Mouse (Mus musculus) hindbrain, embryonic 10.5 days (tissue): ENCODE measurements around the gene Eea1. TPM values are rescaled to one million over a fixed set of nuclear protein-coding genes. Genes with fewer than 3 reads are reported as not detected.
"Not testable (repeated sequence)": the region's sequence is repeated elsewhere in the genome, so short reads cannot be mapped to it uniquely, and the experiment has no call there.

Experiments
- DNase-seq: peaks from one replicate; pipeline ENCODE4 v3.0.0-alpha.2; 2017; ENCODE audit warnings: low spot score
- H3K27ac ChIP-seq: fragments of 300-500 bp; sonication (generic); 2 replicates; pipeline ENCODE4 v1.5.1; 2016; ENCODE audit warnings: mild to moderate bottlenecking, moderate library complexity
- H3K27me3 ChIP-seq: fragments of 300-500 bp; sonication (generic); 2 replicates; pipeline ENCODE4 v1.6.1; 2016; ENCODE audit warnings: mild to moderate bottlenecking; ENCODE audit not compliant: poor library complexity, insufficient read depth, severe bottlenecking
- H3K36me3 ChIP-seq: fragments of 300-500 bp; sonication (generic); 2 replicates; pipeline ENCODE4 v1.6.1; 2016; ENCODE audit warnings: mild to moderate bottlenecking, moderate library complexity
- H3K4me1 ChIP-seq: fragments of 300-500 bp; sonication (generic); replicated peaks from 2 replicates; pipeline ENCODE4 v1.6.1; 2016; ENCODE audit warnings: mild to moderate bottlenecking
- H3K4me3 ChIP-seq: fragments of 300-500 bp; sonication (generic); 2 replicates; pipeline ENCODE4 v1.5.1; 2016; ENCODE audit warnings: mild to moderate bottlenecking, moderate library complexity
- H3K9me3 ChIP-seq: fragments of 300-500 bp; sonication (generic); 2 replicates; pipeline ENCODE4 v1.6.1; 2016; ENCODE audit warnings: mild to moderate bottlenecking, moderate library complexity
- WGBS: fragments of 180-500 bp; shearing (Covaris S2); methylation state at CpG from one replicate; pipeline ENCODE4 v1.1.7; 2016; 5-methylcytosine and 5-hydroxymethylcytosine counted together
- polyA plus RNA-seq: library from polyadenylated mRNA; unstranded; fragments of >200 nt; fragmentation: Nextera tagmentation; extraction: Ambion mirVana; gene quantifications from 2 replicates; pipeline ENCODE4 v1.2.1, GENCODE M21; 2016

Gene Eea1
- polyA plus RNA-seq, 1 experiment from 2014 or later = 9.2 TPM

DNA sequence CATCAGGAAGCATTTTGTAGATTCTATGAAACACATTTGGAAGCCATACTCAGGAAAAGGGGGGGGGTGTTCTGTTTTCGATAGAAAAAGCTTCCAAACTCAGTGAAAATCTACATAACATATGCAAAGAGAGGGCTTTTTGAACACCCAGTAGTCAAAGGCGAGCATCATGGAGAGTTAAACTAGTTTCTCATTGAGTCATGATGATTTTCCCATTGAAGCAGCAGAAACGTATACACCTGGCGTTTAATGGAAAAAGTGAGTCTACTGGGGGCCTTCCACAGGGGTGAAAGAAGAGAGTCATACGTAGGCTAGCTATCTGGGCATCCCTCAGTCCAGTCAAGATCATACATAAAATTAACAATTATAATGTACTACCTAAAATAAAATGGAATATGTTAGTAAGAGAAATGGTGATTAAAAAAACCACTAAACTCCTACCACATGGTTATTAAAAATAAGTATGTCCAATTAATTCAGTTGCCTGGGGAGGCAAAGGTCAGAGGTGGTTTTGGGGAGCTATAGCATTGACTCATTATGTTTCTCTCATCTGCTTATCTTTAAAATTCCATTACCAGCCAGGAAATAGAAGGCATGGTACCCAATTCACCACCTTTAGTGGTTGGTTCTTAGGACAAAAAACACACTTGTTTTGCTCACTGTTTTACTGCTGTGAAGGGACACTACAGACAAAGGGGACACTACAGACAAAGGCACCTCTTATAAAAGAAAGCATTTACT lies 25.8 kb upstream of the Eea1 start:
- Histone ChIP-seq H3K4me3 (no peak overlapping the region), H3K9me3 (no peaks in the 10 kb centered on the region), H3K4me1 (no peaks in the 10 kb centered on the region), H3K36me3 (no peaks in the 10 kb centered on the region), H3K27me3 (no peaks in the 10 kb centered on the region), H3K27ac (no peak overlapping the region)
- no peak for DNase-seq
- WGBS = 90% methylated on average over 5 of the region's 5 CpGs

DNA sequence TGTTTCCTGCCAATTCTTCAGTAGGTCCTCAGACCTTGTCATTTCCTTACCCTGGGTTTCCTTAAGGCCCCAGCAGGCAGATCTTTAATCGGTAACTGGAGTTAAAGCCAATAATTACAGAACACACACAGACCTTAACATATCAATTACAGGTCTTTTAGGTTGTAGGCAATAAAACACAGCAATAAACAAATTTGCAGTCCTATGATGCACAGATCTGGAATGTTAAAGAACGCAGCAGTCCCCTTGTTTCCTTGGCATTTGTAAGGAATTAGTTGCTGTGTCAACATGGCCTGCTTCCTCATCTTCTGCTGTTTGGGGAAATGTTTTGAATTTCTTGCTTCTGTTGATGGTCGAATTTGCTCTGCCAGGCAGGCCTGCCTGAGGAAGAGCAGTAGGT lies 21.7 kb upstream of the Eea1 start:
- no peaks in the 10 kb centered on the region for H3K9me3 ChIP-seq
- no peak for DNase-seq
- no peak overlapping the region for H3K4me3 ChIP-seq
- H3K4me1 ChIP-seq = no peaks in the 10 kb centered on the region
- no peaks in the 10 kb centered on the region for H3K36me3 ChIP-seq
- no peaks in the 10 kb centered on the region for H3K27me3 ChIP-seq
- WGBS = 62% methylated on average over 3 of the region's 3 CpGs
- no peak overlapping the region for H3K27ac ChIP-seq

DNA sequence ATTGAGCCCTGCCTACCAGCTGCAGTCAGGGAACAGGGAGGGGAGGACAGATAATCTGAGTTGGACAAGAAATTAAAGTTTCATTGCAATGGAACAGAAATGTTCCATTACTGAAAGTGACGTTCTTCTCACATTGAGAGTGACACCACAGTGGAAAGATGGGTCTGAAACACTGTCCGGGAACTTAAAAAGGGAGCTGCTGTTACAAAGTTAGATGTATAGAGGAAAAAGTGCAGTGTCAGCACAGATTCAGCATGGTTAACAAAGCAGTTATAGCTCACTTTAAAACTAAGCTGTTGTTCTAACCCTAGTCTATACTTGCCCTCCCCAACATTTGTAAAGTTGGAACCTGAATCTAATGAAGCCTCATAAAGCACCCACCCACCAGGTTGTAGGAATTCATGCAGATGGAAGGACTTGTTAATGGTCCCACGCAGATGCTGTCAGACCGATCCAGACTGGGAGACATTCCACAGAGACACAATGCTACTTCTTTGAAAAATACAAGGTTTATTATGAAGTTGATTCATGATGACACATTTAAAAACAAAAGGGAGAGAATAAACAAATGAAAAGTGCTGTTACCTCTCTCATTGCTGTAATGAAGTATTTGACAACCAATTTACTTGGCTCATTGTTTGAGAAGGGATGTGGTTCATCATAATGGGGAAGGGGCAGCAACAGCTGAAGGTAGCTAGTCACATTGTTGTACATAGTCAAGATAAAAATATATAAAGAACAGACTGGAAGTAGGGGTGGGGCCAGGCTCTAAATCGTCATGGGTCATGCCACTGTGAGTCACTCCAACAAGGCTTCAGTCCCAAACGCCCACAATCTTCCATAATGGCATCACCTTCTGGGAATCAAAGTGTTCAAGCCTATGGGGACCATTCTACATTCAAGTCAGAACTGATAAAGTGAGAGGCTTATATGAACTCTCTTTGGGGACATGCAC lies 16.9 kb upstream of the Eea1 start:
- H3K4me3 ChIP-seq = no peak overlapping the region
- H3K4me1 ChIP-seq = no peaks in the 10 kb centered on the region
- 85% methylated on average over 6 of the region's 6 CpGs for WGBS
- H3K27me3 ChIP-seq = no peaks in the 10 kb centered on the region
- no peak for DNase-seq
- H3K27ac ChIP-seq = no peak overlapping the region
- H3K9me3 ChIP-seq = no peaks in the 10 kb centered on the region
- no peaks in the 10 kb centered on the region for H3K36me3 ChIP-seq

DNA sequence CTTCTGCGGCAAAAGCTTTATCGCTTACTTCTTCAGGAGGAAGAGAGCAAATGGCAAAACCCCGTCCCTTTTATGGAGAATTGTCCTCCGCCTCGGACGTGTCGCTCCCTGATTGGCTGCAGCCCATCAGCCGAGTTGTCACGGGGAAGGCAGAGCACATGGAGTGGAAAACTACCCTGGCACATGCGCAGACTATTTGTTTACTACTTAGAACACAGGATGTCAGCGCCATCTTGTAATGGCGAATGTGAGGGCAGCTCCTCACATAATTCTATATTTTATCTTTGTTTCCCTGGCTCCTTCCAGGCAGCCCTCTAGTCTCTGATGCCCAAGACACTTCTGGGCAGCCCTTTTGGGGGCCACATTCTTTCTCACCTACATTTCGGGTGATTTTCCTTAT lies 6.8 kb upstream of the Eea1 start:
- not testable (repeated sequence) for H3K4me1 ChIP-seq, DNase-seq, H3K27me3 ChIP-seq, H3K27ac ChIP-seq, H3K36me3 ChIP-seq, H3K4me3 ChIP-seq, H3K9me3 ChIP-seq
- WGBS = 94% methylated on average over 13 of the region's 13 CpGs

DNA sequence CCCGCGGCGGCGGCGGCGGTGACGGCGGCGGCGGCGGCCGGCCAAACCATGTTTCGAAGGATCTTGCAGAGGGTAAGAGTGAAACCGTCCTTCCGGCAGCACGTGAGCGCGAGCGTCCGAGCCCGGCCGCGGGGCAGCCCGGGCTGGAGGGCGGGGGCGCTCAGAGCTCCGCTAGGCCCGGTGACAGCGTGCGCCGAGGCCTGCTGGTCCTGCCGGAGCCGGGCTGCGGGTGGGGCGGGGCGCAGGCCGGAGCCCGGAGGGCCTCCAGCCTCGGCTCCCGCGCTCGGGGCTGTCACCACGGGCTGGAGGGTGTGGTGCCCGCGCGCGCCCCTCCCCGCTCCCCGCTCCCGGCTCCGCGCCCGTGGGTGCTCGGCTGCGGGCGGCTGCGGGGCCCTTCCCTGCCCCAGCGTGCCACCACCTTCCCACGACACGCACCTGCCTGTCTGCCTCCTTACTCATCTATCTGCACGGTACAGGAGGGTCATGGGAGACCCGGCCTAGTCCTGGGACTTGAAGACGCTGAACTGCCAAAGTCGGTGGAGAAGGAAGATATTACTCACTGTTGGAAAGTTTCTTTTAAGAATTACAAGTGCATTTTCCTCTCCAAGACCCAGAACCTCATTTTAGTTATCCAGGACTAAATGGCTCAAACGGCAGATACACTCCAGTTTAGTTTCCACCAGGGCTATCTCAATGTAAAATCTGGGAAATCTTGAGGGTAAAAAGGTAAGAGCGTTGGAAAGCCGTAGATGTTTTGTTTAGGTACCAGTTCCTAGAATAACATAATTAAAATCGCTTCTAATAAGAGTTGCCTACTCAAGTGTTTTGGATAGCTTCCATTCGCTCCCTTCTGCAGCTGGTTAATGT lies 684 bp downstream of the Eea1 start:
- peak overlapping the region; percentile 83 for H3K4me3 ChIP-seq
- no peaks in the 10 kb centered on the region for H3K36me3 ChIP-seq
- 5% methylated on average over 69 of the region's 69 CpGs for WGBS
- H3K9me3 ChIP-seq = no peaks in the 10 kb centered on the region
- no peak for DNase-seq
- peaks cover 20% of the 10 kb centered on the region for H3K4me1 ChIP-seq
- H3K27me3 ChIP-seq = no peaks in the 10 kb centered on the region
- H3K27ac ChIP-seq = peak overlapping the region; percentile 93

DNA sequence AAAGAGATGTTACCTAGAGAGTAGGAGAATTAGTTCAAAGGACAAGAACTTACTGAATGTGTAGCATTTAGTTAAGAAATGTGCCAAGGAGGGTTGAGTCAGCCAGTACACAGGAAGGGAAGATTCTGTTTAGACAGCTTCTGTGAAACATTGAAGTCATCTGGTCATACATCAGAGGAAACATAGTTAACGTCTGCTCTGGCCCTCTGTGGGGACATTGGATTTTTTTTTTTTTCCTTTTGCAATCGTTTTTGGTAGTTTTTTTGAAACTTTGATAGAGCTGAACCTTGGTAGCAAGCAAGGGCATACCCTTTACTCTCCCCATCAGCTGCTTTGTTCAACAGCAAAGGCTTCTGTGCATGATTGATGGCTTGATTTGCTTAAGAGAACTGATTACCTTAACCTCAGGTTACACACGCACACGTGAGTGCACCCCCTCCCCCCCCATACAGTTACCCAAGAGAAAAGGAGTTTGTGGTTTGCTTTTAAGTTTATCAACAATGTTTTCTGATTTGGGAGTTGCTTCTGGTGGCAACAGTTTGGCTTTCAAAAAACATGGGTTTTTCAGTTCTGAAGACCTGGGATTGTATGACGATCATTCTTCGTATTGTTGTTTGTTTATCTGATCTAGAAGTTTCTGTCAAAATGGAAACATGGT lies 1.4 kb downstream of the Eea1 start:
- peak overlapping the region; percentile 83 for H3K4me3 ChIP-seq
- H3K27me3 ChIP-seq = no peaks in the 10 kb centered on the region
- H3K36me3 ChIP-seq = no peaks in the 10 kb centered on the region
- DNase-seq = no peak
- H3K9me3 ChIP-seq = no peaks in the 10 kb centered on the region
- WGBS = 60% methylated on average over 6 of the region's 6 CpGs
- H3K27ac ChIP-seq = no peak overlapping the region
- H3K4me1 ChIP-seq = peaks cover 20% of the 10 kb centered on the region

DNA sequence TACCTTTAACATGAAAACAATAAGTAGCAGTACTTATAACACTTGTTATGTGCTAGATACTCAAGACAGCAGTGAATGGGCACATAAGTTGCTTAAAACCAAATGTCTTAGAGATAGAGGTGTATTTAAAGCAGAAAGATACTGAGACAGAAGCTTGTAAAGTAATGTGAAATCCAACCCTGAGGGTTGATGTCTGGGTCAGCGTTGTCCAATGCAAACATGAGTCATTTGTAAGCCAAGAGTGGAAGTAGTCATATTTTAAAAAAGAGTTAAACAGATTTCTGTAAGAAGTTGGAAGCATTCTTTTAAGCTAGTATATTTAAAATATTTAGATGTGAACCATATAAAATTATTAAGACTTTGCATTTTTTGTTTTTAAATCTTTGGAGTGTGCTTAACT lies 4.6 kb downstream of the Eea1 start:
- H3K4me3 ChIP-seq = no peak overlapping the region
- peaks cover 11% of the 10 kb centered on the region for H3K4me1 ChIP-seq
- DNase-seq = no peak
- H3K27ac ChIP-seq = no peak overlapping the region
- 94% methylated on average over 1 of the region's 1 CpGs for WGBS
- H3K27me3 ChIP-seq = no peaks in the 10 kb centered on the region
- H3K36me3 ChIP-seq = no peaks in the 10 kb centered on the region
- H3K9me3 ChIP-seq = no peaks in the 10 kb centered on the region

DNA sequence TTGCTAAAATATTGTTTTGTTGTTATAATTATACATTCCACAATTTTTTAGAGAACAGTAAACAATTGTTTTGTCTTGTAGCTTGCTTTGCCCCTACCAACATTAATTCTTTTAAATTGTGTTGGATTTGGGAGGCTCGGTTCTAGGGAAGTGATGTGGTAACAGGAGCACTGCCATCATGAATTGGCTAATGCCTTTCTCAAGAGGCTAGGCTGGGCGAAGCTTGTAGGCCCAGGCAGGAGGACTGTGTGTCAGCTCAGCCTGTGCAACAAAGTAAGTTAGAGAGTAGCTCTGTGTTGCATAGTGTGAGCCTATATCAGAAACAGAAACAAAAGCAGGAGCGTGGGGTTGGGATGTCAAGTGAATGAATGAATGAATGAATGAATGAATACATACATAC lies 9.0 kb downstream of the Eea1 start:
- no peaks in the 10 kb centered on the region for H3K27me3 ChIP-seq
- no peaks in the 10 kb centered on the region for H3K4me1 ChIP-seq
- no peak for DNase-seq
- no peaks in the 10 kb centered on the region for H3K9me3 ChIP-seq
- 92% methylated on average over 3 of the region's 3 CpGs for WGBS
- no peaks in the 10 kb centered on the region for H3K36me3 ChIP-seq
- H3K4me3 ChIP-seq = no peak overlapping the region
- H3K27ac ChIP-seq = no peak overlapping the region

DNA sequence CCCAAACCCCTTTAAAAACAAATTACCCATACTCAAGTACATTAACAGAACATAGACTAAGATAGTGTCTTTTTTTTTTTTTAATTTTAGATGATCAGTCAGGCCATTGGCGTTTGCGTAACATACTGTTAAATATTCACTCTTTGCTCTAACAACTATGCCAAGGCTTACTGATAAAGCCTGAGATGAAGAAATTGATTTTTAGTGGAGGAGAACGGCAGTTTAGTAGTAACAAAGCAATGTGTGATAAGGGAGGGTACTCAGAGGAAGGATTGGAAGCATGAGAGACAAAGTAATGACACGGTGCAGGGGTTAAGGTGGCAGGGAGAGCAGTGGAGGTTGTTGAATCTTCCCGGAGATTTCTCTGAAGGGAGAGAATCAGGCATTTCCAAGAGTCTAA lies 9.7 kb downstream of the Eea1 start:
- no peak overlapping the region for H3K27ac ChIP-seq
- H3K36me3 ChIP-seq = no peaks in the 10 kb centered on the region
- DNase-seq = no peak
- H3K27me3 ChIP-seq = no peaks in the 10 kb centered on the region
- no peak overlapping the region for H3K4me3 ChIP-seq
- H3K9me3 ChIP-seq = no peaks in the 10 kb centered on the region
- no peaks in the 10 kb centered on the region for H3K4me1 ChIP-seq
- WGBS = 90% methylated on average over 5 of the region's 5 CpGs

DNA sequence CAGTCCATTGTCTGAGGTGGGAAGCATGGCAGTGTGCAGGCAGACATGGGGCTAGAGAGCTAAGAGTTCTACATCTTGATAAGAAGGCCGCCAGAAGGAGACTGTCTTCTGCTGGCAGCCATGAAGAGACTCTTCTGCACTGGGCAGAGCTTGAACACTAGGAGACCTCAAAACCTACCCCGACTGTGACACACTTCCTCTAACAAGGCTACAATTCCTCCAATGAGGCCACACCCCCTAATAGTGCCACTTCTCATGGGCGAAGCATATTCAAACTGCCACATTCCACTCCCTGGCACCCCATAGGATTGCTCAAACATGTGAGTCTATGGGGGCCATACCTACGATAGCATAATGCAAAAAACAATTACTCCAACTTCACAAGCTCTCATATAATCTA lies 10.3 kb downstream of the Eea1 start:
- H3K4me3 ChIP-seq = no peak overlapping the region
- no peak overlapping the region for H3K27ac ChIP-seq
- no peaks in the 10 kb centered on the region for H3K36me3 ChIP-seq
- no peaks in the 10 kb centered on the region for H3K27me3 ChIP-seq
- H3K9me3 ChIP-seq = no peaks in the 10 kb centered on the region
- no peak for DNase-seq
- H3K4me1 ChIP-seq = no peaks in the 10 kb centered on the region
- 88% methylated on average over 4 of the region's 4 CpGs for WGBS

DNA sequence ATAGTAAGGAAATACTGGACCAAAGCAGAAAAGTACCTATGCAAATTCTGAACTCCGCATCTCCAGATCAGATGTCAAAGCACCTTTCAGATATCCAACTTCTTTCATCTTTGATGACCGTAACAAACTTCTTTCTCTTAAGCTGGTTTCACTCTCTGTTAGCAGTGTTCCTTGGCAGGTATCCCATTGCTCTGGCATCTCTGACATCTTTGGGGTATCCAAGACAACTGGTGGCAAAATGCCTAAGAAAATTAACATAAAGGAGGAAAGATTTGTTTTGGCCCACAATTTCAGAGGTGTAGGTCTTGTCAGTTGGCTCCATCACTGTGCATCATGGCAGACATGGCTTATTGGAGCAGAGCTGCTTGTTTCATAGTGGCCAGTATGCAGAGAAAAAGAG lies 10.9 kb downstream of the Eea1 start:
- Histone ChIP-seq H3K27me3 (no peaks in the 10 kb centered on the region), H3K9me3 (no peaks in the 10 kb centered on the region), H3K4me1 (no peaks in the 10 kb centered on the region), H3K4me3 (no peak overlapping the region), H3K27ac (no peak overlapping the region), H3K36me3 (no peaks in the 10 kb centered on the region)
- no peak for DNase-seq
- 97% methylated on average over 2 of the region's 2 CpGs for WGBS

DNA sequence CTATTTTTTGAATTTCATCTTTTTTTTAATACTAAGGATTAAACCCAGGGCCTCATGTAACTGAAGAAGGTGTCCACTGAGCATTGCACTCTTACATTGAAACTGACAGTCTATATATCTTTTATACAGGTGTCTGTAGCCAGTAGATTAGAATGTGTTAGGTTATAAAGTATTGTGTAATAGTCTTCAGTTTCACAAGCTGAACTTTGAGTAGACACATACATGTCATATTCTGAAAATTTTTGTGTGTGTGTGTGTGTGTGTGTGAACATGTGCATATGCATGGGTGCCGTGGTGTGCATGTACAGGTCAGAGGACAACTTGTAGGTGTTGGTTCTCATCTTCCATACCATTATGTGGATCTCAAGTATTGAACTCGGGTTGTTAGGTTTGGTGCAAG lies 16.2 kb downstream of the Eea1 start:
- DNase-seq = no peak
- Histone ChIP-seq H3K27ac (no peak overlapping the region), H3K4me3 (no peak overlapping the region), H3K27me3 (no peaks in the 10 kb centered on the region), H3K36me3 (no peaks in the 10 kb centered on the region), H3K4me1 (no peaks in the 10 kb centered on the region), H3K9me3 (no peaks in the 10 kb centered on the region)
- 87% methylated on average over 2 of the region's 2 CpGs for WGBS
